Mouse (Mus musculus) gastrocnemius, adult 8-10 months (tissue): ENCODE measurements around the gene Eef1akmt1. TPM values are rescaled to one million over a fixed set of nuclear protein-coding genes. Genes with fewer than 3 reads are reported as not detected.

ENCODE experiments used
- DNase-seq, 2 experiments: peaks; one replicate each; pipeline ENCODE4 v3.0.0; 2022; ENCODE audit warnings: low spot score in 2 of 2
- total RNA-seq, 4 experiments: library from RNA; stranded (reverse); gene quantifications; 2 replicates each; pipeline ENCODE4 v1.2.4; 2022

Eef1akmt1 gene
- total RNA-seq = 10 to 100 TPM; 43.7 to 52.2 (median 47.1) TPM

DNA sequence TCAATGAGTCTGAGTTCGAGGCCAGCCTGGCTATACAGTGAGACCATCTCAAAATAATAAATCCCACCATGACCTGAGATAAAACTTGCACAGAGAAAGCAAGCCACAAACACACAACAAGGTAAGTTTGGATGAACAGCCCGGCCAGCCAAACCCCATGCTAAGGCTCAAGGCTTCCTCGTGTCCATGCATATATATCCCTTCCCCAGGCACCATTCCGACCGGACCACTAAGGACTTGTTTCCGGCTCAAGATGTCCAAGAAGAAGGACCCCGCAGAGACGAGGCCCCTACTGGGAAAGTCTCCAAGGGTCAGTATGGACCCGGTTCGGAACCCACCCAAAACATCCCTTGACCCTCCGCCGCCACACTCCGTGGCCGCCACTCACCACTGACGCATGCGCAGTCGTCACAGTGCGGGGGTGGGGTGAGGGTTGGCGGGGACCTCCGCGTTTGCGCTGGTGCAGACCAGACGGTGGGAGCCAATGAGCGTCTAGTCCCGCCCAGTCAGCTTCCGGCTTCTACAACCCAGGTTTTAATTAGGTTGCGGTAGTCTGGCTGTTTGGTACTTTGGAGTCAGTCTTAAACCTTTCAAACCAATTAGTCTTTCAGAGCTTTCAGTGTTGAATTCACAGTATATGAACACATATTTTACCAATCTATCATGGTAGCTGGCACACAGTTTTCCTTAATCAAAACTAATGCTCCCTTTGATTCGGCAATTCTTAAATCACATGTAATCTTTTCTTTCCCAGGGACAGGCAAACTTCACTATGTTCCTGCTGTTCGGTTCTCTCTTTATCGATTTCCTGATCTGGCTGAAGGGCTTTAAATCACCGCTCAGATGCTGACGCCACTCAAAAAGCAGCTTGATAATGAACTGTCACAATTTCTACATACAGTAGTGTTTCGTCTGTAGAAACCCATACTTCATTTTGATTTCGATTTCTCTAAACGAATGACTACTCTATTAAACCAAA, at the start of gene Eef1akmt1:
Gene Eef1akmt1 (minus strand): TSS at position 458 of the 979 bp plus-strand sequence.
- DNase-seq = peak; percentile 89 to 92

DNA sequence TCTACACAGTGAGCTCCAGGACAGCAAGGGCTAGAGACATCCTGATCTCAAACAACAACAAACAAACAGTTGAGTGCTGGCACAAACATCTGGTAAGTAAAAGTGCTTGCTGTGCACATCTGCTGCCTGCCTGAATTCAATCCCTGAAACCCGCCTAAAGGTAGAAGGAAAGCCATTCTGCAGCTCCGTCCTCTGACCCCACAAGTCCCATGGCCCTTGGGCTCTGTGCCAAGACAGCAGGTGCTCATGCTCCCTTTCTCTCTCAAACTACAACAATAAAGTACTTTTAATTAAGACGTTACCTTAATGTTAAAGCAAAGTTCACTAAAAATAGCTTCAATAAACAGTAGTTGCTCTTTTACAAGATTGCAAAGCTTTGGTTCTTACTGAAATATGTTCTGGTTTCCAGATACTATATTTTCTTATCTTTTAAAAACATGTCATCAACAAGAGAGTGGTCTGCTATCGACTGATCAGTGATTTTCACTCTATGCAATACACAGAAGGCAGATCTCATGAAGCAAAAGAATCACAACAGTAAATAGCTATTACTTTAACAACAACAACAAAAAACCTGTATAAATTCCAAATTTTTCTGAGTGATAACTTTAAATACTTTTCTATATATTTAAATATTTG, 49.3 kb upstream of the Eef1akmt1 start:
- no peak for DNase-seq

DNA sequence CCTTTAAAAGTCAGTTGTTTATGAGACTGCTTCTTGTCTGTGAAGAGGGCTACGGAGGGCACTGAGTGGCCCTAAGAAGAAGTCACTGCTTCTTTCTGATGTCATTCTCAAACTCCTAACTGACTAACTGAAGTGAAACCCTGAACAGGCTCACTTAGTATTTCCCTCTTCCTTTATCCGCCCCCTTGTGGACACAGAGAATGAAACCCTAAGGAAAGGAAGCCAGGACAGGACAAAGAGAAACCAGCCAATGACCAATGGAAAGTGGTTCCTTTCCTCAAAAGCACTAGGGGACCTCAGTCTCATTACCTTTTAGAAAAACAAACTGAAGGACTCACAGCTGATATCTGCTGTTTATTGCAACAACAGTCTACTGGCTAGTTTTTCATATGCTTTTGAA, 48.1 kb upstream of the Eef1akmt1 start:
- DNase-seq = no peak

DNA sequence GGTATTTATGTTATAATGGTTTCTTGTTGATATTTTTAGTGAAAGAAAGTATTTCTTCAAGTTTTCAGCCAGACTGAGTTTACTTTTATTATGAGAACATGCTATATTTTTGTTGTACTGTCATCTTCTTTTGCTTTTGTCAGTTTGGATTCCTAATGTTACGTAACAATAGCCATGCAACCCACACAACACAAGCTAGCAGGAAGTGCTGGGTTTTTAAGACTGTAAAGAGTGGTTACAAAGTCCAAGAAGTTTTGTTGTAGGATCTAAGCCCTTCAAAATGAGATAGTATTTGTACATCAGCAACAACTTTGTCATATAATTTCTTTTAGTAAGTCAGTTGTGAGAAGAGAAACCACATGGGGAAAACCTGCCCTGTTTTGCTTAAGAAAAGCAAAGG, 46.3 kb upstream of the Eef1akmt1 start:
- DNase-seq = no peak

DNA sequence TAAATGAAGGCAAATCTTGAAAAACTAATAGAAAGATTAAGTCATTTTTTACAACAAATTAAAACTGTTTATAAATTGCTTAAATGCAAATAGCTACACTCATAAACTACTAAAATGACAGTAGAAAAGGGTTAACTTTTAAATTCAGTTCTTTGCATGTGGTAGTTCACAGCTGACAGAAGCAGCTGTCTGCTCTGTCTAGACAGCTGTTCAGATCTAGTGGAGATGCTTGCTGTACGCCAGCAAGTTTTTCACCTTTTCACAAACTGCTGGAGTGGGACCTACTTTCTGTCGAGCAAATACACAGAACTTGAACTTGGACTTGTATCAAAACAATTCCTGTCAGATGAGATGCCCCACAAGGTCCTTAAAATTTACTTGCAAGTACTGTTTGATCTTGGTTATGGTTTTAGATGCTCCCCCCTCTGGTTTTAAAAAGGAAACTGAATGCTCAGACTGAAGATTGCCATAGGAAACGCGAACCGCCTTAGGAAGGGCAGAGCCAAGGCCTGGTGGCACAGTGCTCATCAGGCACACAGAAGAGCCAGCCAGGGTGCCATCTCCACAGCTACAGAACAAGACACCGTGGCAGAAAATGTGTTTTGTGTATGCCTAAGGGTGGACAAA, 45.0 kb upstream of the Eef1akmt1 start:
- DNase-seq = no peak

DNA sequence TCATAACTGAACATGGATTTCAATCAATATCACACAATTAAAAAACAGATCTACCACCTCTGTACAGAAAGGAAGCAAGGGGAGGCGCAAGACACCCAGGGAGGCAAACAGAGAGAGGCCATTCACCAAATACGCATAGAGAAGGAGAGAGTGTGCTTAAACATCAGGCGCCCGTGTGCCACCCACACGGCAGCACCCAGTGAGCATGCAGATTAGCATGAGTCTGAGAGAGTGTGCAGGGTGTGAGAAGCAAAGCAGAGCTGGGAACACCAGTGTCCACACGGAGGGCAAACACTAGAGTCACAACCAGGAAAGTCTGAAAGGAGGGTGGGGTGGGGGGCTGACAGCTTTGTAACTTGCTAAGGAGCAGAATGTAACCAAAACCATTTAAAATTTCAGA, 44.4 kb upstream of the Eef1akmt1 start:
- DNase-seq = no peak

DNA sequence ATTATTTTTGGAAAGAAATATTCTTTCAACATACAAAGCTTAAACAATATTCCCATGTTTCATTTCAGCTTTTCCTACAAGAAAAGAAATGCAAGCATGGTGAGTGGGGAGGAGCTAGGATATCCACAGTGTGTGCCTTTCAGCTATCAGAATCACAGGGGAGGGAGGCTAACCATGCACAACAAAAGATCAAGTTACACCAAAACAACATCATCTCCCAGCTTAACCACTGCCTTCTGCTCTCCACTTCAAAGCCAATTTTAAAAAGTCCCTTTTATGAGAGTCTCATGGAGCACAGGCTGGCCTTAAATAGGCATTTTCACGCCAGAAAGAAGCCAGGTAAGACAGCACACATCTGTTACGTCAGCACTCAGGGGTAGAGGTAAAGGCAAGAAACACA, 39.6 kb upstream of the Eef1akmt1 start:
- DNase-seq = no peak

DNA sequence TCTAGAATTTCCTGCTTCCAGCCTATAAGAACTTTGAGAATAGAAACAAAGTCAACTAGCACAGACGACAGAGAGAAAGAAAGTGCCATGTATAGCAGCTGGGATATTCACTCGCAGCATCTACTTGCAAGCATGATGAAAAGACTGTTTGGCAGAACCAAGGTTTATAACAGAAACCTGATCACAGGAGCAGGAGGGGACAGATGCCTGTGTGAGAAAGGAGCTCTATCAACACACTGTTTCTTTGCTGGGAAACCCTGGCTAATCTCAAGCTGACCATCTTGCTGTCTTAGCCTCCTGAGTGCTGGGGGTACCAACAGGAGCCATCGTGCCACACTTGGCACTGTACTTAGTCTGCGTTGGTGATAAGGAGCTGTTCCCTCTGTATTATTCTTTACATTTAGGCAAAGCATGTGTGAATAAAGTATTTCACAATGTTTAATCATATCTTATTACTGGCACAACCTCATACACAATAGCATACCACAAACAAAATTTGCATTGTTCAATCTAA, 38.5 kb upstream of the Eef1akmt1 start:
- no peak for DNase-seq

DNA sequence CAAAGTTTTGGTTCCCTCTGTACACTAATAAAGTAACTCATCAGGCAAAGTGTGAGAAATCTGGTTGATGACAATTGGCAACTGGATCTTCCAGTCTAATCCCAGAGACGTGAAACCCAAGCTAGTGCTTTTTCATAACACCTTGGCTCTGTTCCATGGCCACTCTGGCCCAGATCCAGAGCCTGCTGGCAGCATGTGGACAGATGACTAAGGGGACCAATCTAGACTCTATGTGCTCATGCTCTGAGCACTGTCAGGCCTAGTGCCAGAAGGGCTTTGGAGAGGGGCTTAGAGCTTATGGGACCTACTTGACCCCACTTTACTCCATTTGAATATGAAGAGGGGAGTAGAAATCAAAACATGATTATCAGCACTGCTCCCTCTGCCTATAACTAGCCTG, 36.1 kb upstream of the Eef1akmt1 start:
- peak; percentile 95 to 96 for DNase-seq

DNA sequence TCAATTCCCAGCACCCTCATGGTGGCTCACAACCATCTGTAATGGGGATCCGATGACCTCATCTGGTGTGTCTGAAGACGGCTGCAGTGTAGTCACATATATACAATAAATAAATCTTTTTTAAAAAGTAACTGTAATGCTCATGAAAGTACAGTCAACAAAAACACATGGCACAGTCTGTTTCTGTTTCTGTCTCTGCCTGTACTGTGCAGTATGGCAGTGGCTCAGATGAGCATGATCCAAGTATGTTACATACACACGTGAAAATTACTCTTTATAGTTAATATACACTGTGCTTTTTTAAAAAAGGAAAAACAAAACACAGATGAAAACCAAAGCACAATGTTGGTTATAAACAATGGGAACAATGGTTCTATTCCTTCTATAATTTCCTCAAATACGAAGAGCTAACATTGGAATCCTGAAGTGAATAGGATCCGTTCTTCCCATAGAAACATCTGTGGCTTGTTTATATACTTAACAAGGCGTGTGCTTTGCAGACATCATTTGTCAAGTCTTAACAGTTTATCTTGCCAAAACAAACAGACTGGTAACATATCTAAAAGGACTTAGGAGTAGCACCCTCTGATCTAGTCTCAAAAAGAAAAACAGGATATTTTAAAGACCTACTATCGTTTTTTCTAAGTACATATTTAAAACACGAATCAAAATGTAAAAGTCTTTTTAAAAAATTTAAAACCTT, 35.4 kb upstream of the Eef1akmt1 start:
- no peak for DNase-seq

DNA sequence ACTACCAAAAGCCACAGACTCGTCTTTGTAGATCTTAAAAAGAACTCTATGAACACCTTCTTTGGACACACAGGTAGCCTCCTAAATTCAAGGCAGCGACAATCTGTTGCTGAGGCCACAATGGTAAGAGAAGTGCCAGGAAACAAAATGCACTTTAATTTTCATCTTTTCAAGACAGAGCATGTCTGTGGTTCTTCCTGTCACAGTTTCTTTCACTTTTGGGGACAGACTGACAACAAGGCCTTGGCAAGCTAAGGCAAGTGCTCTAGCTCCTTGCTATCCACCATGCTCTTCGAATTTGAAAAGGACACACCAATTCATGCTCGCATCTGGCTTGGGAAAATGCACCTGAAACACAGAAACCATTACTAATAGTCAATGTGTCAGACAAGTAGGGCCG, 21.9 kb upstream of the Eef1akmt1 start:
- DNase-seq = no peak

DNA sequence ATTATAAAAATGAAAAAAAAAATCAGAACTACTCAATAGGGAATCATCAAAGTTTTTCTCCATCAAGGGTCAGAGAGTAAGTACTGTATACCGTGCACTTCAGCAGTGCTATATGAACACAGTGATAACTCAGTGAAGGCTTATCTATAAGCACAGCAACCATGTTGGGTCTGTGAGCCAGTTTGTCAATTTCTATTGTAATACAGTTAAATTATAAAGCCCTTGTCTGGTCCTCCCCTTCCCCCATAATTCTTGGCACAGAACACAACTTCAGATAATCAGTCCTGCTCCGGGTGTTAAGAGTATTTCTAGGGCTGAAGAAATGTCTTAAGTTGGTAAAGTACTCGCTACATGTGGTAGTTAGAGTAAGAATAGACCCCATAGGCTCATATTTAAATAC, 20.4 kb upstream of the Eef1akmt1 start:
- DNase-seq = no peak

DNA sequence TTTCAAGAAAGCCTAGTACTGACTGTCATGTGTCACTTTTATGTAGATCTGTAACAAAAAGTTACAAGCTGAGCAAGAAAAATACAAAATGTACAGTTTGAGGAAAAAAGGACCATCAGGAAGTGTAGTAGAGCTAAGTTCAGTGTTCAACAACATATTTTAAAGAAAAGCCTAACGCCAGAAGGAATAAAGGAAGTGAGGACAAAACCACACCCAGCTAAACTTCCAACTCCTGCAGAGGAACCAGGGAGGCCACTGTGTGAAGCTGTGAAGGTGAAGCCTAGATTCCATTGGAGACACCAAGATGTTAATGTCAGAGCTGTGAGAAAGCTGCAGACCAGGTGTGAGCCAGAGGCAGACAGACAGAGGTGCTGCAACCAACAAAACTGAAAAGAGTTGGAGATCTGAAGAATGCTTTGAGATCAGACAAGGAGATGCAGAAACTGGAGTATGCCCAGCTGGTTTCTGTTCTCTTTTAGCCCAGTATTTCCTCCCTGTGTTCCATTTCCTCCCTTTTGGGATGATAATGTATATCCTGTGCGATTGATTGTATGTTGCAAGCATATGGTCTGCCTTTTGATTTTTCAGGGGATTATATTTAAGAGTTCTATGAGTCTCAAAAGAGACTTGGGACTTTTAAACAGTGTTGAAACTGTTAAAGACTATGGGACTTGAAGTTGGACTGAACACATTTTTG, 5.1 kb upstream of the Eef1akmt1 start:
- DNase-seq = no peak

DNA sequence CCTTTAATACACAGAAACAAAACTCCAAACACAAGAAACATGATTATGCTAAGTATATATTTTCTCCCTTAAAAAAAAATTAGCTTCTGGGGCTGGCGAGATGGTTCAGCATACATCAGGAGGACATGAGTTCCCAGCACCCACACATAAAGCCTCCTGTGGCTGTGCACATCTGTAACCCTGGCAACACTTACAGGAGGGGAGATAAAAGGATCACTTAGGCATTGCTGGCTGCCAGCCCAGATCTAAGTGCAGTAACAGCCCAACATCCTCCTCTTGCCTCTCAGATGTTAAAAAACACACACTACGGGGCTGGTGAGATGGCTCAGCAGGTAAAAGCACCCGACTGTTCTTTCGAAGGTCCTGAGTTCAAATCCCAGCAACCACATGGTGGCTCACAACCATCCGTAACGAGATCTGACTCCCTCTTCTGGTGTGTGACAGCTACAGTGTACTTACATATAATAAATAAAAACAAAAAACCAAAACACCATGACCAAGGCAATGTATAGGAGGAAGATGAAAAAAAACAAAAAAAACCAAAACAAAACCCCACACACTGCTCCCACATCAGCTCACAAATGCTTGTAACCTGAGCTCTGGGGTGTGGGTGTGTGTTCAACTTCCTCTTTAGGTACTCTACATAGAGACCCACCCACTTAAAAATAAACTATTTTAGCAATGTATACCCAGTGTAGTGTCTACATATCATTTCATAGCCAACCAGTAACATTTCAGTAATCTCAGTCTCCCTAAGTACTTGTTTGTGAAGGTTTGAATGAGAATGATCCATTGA, 3.6 kb upstream of the Eef1akmt1 start:
- DNase-seq = no peak

DNA sequence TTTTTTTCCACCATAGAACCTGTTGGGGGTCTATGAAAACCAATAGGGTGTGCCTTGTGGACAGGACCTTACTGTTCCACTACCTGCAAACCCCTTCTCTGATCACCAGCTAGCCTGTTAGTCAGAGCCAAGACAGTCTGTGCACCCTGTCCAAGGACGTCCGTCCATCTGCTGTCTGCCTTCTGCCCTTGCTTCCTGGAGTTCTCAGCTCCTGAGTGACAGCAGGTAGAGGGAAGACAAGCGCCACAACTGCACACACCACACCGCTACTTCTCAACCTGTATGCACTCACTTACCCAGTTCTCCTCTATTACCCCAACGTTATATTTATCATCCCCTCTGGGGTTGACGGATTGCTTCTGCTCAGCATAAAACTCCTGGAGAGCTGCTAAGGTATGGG, 5.8 kb downstream of the Eef1akmt1 start:
- DNase-seq = no peak

DNA sequence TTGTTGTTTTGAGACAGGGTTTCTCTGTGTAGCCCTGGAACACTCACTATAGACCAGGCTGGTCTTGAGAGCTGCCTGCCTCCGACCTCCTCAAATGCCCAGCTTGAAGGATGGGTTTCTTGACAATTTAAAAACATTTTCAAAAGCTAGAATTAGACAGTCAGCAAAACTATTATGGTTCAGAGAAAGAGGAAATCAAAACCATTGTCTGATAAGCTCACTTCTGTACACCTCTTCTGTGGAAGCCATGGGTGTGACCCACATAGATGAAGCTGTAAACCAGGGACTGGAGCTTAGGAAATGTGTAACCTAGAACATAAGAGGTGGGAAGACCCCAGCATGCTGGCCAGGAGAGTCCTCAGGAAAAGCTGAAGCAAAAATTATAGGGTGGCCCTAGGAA, 14.5 kb downstream of the Eef1akmt1 start:
- no peak for DNase-seq

DNA sequence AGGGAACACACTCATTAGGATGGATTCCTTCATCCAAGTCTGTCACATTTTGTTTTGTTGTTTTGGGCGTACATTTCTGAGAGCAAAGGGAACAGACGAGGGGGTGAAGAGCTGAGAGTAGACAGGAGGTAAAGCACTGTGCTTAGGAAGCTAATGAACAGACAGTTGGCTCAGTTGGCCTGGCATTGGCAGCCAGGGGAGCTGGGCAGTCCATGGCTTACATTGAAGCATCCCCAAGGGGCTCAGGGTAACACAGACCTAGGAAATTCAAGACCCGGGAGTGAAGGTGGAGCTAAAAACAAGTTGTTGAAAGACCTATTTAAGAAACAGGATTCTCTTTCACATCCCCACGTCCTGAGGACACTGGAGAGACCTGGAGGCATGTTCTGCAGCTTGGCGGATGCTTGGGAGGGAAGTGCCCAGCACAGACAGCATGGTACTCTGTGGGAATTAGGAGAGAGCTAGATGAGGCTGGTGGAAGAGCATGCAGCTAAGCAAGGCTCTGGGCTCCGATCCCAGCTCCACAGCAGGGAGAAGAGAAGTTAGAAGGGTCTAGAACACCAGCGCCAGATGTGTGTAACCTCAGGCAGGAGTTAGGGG, 15.8 kb downstream of the Eef1akmt1 start:
- no peak for DNase-seq

DNA sequence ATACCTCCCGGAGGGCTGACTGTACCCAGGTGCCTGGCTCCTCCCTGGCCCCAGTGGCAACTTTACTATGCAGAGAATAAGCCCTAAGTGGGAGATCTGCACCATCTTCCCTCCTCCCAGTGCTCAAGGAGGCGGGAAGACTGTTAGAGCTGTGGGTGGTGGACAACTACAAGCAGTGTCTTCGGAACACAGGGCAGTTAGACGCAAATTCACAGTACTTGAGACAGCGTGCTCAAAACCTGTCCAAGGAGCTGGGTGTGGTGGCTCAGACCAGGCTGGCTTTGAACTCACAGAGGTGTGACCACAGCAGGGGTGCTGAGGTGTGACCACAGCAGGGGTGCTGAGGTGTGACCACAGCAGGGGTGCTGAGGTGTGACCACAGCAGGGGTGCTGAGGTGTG, 17.0 kb downstream of the Eef1akmt1 start:
- no peak for DNase-seq

DNA sequence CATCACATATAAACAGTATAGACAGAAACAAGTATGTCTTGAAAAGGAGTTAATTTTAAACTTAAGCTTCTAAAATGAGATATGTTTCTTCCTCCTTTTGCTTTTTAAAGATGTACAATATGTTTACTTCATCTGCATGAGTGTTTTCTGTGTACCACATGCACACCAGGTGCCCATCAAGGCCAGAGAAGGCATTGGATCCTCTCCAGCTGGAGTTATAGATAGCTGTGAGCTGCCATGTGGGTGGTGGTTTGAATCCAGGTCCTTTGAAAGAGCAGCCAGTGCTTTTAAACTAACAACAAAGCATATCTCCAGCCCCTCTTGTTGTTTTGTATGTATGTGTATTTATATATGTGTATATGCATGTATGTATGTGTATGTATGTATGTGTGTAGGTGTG, 18.5 kb downstream of the Eef1akmt1 start:
- no peak for DNase-seq

DNA sequence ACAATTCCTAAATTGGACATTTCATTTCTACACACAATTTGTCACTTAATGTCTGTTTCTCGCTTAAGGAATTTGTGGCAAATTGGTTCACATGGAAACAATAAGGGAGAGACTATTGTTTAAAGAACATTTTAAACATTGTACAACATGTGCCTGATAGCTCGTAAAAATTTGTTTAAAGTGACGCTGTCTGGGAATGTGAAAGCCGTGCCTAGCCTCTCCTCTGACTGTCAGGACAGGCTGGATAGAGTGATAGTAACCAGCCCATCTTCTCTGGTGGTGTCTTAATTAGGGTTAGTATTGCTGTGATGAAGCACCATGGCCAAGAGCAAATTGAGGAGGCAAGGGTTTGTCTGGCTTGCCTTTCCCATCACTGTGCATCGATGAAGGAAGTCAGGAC, 24.4 kb downstream of the Eef1akmt1 start:
- no peak for DNase-seq
